Mouse (Mus musculus): Measurements from ENCODE around the gene Kat8. TPM values are rescaled to one million over a fixed set of nuclear protein-coding genes. Genes with fewer than 3 reads are reported as not detected.
A peak's percentile ranks its signal among the peaks of the same experiment; 100 is the strongest.
"Not testable (repeated sequence)": the region's sequence is repeated elsewhere in the genome, so short reads cannot be mapped to it uniquely, and the experiment has no call there.

Kat8 gene
- polyA plus RNA-seq, 1 experiment from 2014 or later: 42.8 TPM

- ATAC-seq (ENCODE audit: insufficient read depth) (no peak), DNase-seq (no peak)
- peaks cover 83% of the 10 kb centered on the region for H3K36me3 ChIP-seq (ENCODE audit: insufficient read depth)
- WGBS: 72% methylated on average over 8 of the region's 8 CpGs
- H3K9me3 ChIP-seq (ENCODE audit: low read depth, low read length): no peaks in the 10 kb centered on the region
- H3K4me2 ChIP-seq: no peak overlapping the region
- no peak overlapping the region for H3K27ac ChIP-seq (ENCODE audit: low read depth)
- H3K9ac ChIP-seq: no peak overlapping the region
- TF ChIP-seq CTCF (IDR thresholded peaks at IDR 0.05; ENCODE audit: low read depth): no peak
- H3K27me3 ChIP-seq (ENCODE audit: insufficient read depth, low read length): no peaks in the 10 kb centered on the region
- H3K4me1 ChIP-seq (ENCODE audit: insufficient read depth): no peaks in the 10 kb centered on the region
- H3K4me3 ChIP-seq (ENCODE audit: low read depth, low read length): no peak overlapping the region
Observed at GRCm38 (mm10) chr7:127887191-127887590, 25.1 kb upstream of the Kat8 start.

- Histone ChIP-seq H3K9ac (no peak overlapping the region), H3K9me3 (ENCODE audit: low read depth, low read length) (no peaks in the 10 kb centered on the region), H3K4me2 (no peak overlapping the region), H3K36me3 (ENCODE audit: insufficient read depth) (peaks cover 82% of the 10 kb centered on the region), H3K4me3 (ENCODE audit: low read depth, low read length) (no peak overlapping the region), H3K27me3 (ENCODE audit: insufficient read depth, low read length) (no peaks in the 10 kb centered on the region), H3K4me1 (ENCODE audit: insufficient read depth) (no peaks in the 10 kb centered on the region), H3K27ac (ENCODE audit: low read depth) (no peak overlapping the region)
- TF ChIP-seq CTCF (IDR thresholded peaks at IDR 0.05; ENCODE audit: low read depth): no peak
- WGBS: 81% methylated on average over 3 of the region's 3 CpGs
- DNase-seq (no peak), ATAC-seq (ENCODE audit: insufficient read depth) (no peak)
Observed at GRCm38 (mm10) chr7:127887781-127888180, 24.5 kb upstream of the Kat8 start.

- Histone ChIP-seq H3K4me3 (ENCODE audit: low read depth, low read length) (no peak overlapping the region), H3K4me1 (ENCODE audit: insufficient read depth) (no peaks in the 10 kb centered on the region), H3K9me3 (ENCODE audit: low read depth, low read length) (no peaks in the 10 kb centered on the region), H3K36me3 (ENCODE audit: insufficient read depth) (peaks cover 82% of the 10 kb centered on the region), H3K9ac (no peak overlapping the region), H3K4me2 (no peak overlapping the region), H3K27ac (ENCODE audit: low read depth) (no peak overlapping the region), H3K27me3 (ENCODE audit: insufficient read depth, low read length) (no peaks in the 10 kb centered on the region)
- no peak for DNase-seq
- WGBS: 70% methylated on average over 3 of the region's 3 CpGs
- no peak for ATAC-seq (ENCODE audit: insufficient read depth)
- no peak for TF ChIP-seq CTCF (IDR thresholded peaks at IDR 0.05; ENCODE audit: low read depth)
Observed at GRCm38 (mm10) chr7:127888821-127889220, 23.5 kb upstream of the Kat8 start.

GRCm38 (mm10) chr7:127890798-127891197 lies 21.5 kb upstream of the Kat8 start, which contains the start of gene Prss53:
Prss53 (minus strand) TSS chr7:127890970.
- Histone ChIP-seq H3K27ac (ENCODE audit: low read depth) (no peak within 1 kb of the TSS), H3K9ac (no peak within 1 kb of the TSS), H3K27me3 (ENCODE audit: insufficient read depth, low read length) (no peaks in the 10 kb centered on the region), H3K36me3 (ENCODE audit: insufficient read depth) (peaks cover 64% of the 10 kb centered on the region), H3K4me3 (ENCODE audit: low read depth, low read length) (no peak within 1 kb of the TSS), H3K9me3 (ENCODE audit: low read depth, low read length) (no peaks in the 10 kb centered on the region), H3K4me1 (ENCODE audit: insufficient read depth) (peaks cover 8% of the 10 kb centered on the region), H3K4me2 (no peak within 1 kb of the TSS)
- no peak for ATAC-seq (ENCODE audit: insufficient read depth)
- TF ChIP-seq CTCF (IDR thresholded peaks at IDR 0.05; ENCODE audit: low read depth): no peak
- DNase-seq: peak; percentile 46
- 16% methylated on average over 4 of the region's 4 CpGs for WGBS

- Histone ChIP-seq H3K4me3 (ENCODE audit: low read depth, low read length) (peak overlapping the region; percentile 67), H3K4me1 (ENCODE audit: insufficient read depth) (peaks cover 8% of the 10 kb centered on the region), H3K4me2 (peak overlapping the region; percentile 88), H3K36me3 (ENCODE audit: insufficient read depth) (peaks cover 28% of the 10 kb centered on the region; the same call in 1 of the 2 replicates), H3K27ac (ENCODE audit: low read depth) (no peak overlapping the region; the same call in 1 of the 2 replicates), H3K27me3 (ENCODE audit: insufficient read depth, low read length) (no peaks in the 10 kb centered on the region), H3K9me3 (ENCODE audit: low read depth, low read length) (no peaks in the 10 kb centered on the region), H3K9ac (peak overlapping the region; percentile 70)
- no peak for DNase-seq
- WGBS: 56% methylated on average over 5 of the region's 5 CpGs
- TF ChIP-seq CTCF (IDR thresholded peaks at IDR 0.05; ENCODE audit: low read depth): no peak
- no peak for ATAC-seq (ENCODE audit: insufficient read depth)
Observed at GRCm38 (mm10) chr7:127894480-127894879, 17.8 kb upstream of the Kat8 start.

- H3K9ac ChIP-seq: peak within 1 kb of the TSS; percentile 70
- WGBS: under 1% methylated on average over 26 of the region's 26 CpGs
- ATAC-seq (ENCODE audit: insufficient read depth): peak; percentile 99
Observed at GRCm38 (mm10) chr7:127895442-127895841, 16.9 kb upstream of the Kat8 start, which contains the start of the genes Gm21974 and Vkorc1. Gm21974 (minus strand) TSS chr7:127895454. Vkorc1 (minus strand) TSS chr7:127895617.

GRCm38 (mm10) chr7:127895891-127896290 lies 16.4 kb upstream of the Kat8 start:
- H3K27ac ChIP-seq (ENCODE audit: low read depth): 0 out of 2 replicates have a peak overlapping the region, but pooled peaks have one; percentile 33
- ATAC-seq (ENCODE audit: insufficient read depth); H3K27me3 ChIP-seq (ENCODE audit: insufficient read depth, low read length); H3K9me3 ChIP-seq (ENCODE audit: low read depth, low read length); H3K9ac ChIP-seq; H3K4me1 ChIP-seq (ENCODE audit: insufficient read depth); DNase-seq: not testable (repeated sequence)
- H3K4me2 ChIP-seq: peak overlapping the region; percentile 88
- 71% methylated on average over 7 of the region's 7 CpGs for WGBS
- peak overlapping the region; percentile 67; the same call in 1 of the 2 replicates for H3K4me3 ChIP-seq (ENCODE audit: low read depth, low read length)
- H3K36me3 ChIP-seq (ENCODE audit: insufficient read depth): peaks cover 21% of the 10 kb centered on the region; the same call in 1 of the 2 replicates

More at GRCm38 (mm10) chr7:127895442-127895841, 16.9 kb upstream of the Kat8 start, which contains the start of the genes Gm21974 and Vkorc1:
- peak; percentile 97 for DNase-seq
- no peaks in the 10 kb centered on the region for H3K9me3 ChIP-seq (ENCODE audit: low read depth, low read length)
- no peaks in the 10 kb centered on the region for H3K27me3 ChIP-seq (ENCODE audit: insufficient read depth, low read length)
- H3K4me3 ChIP-seq (ENCODE audit: low read depth, low read length): peak within 1 kb of the TSS; percentile 67
- H3K4me2 ChIP-seq: peak within 1 kb of the TSS; percentile 88
- H3K36me3 ChIP-seq (ENCODE audit: insufficient read depth): peaks cover 21% of the 10 kb centered on the region; the same call in 1 of the 2 replicates
- TF ChIP-seq CTCF (IDR thresholded peaks at IDR 0.05; ENCODE audit: low read depth): peak; percentile 57
- H3K27ac ChIP-seq (ENCODE audit: low read depth): peak within 1 kb of the TSS; percentile 82
- peaks cover 8% of the 10 kb centered on the region for H3K4me1 ChIP-seq (ENCODE audit: insufficient read depth)
